ENCODE assay signal across 8 mouse cellular contexts in the genomic region with DNA sequence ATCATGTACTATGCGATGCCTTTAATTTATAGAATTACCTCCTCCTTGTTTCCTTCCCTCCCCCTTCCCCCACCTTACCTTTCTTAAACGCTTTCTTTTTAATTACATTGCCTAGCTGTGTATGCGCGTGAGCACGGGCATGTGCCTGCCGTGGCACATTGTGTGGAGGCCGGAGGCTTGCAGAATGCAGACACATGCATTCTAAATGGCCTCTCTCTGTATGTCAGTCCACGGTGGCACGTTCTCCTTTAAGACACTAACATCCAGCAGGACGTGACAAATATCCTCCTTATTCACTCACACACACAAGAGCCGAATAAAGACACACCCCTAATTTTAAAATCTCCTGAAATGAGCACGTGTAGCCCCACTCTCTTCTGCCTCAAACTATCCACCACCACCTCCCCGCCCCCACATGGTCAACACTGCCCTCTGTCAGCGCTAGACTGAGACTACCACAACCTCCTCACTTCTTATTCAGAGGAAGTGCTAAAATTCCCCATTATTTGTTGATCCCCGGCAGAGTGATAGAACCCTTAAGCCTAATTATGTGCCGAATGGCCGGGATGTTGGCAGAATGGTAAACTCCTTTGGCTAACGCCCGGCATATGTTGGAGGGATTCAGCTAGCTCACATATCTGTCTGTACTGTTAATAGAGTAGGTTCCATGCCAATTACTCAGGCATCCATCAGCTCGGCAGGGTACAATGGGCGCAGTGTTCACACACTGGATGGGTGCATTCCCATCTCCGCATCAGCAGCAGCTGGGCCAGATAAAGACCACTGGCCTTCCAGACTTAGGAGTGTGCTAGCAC.
DNase-seq lines count a peak whose midpoint lies in the region; ATAC-seq lines count a peak whose summit lies in the region.

No protein-coding gene starts in this region.

- H3K4me1 ChIP-seq in forebrain, embryonic 12.5 days, result peaks cover 58% of the 10 kb centered on the region
- H3K4me1 ChIP-seq in heart, embryonic 16.5 days (ENCODE audit: control insufficient read depth, insufficient read depth, low read length), result peaks cover 41% of the 10 kb centered on the region
- H3K4me1 ChIP-seq in liver, embryonic 16.5 days (ENCODE audit: control insufficient read depth, low read depth, low read length), result peaks cover 47% of the 10 kb centered on the region

- no peaks in the 10 kb centered on the region for H3K27me3 ChIP-seq in forebrain, embryonic 12.5 days
- H3K27me3 ChIP-seq in heart, embryonic 16.5 days (ENCODE audit: control insufficient read depth, insufficient read depth, low read length), result no peaks in the 10 kb centered on the region
- no peaks in the 10 kb centered on the region for H3K27me3 ChIP-seq in liver, embryonic 16.5 days (ENCODE audit: control insufficient read depth, insufficient read depth, low read depth, low read length)

- peak; percentile 65 for DNase-seq in CD4-positive, CD25-positive, alpha-beta regulatory T cell, adult 2 months (ENCODE audit: low read depth, low spot score)
- DNase-seq in adrenal gland, adult 18-20 months (ENCODE audit: low spot score in 2 of 2), result peak; percentile 53 to 56
- DNase-seq in kidney, postnatal 10 days, result peak; percentile 84
- peak; percentile 67 for DNase-seq in neural tube, embryonic 10.5 days (ENCODE audit: extremely low spot score, low spot score)
- DNase-seq in urinary bladder, postnatal 36 days (ENCODE audit: low spot score in 2 of 2), result peak; percentile 64 to 71

- peak overlapping the region; percentile 96 for H3K27ac ChIP-seq in forebrain, embryonic 12.5 days
- peak overlapping the region; percentile 70 for H3K27ac ChIP-seq in heart, embryonic 16.5 days (ENCODE audit: low read length)
- peak overlapping the region; percentile 57 for H3K27ac ChIP-seq in liver, embryonic 16.5 days (ENCODE audit: low read length)

- H3K4me2 ChIP-seq in forebrain, embryonic 12.5 days, result peak overlapping the region; percentile 63
- H3K4me2 ChIP-seq in heart, embryonic 16.5 days (ENCODE audit: low read depth, low read length), result peak overlapping the region; percentile 91
- H3K4me2 ChIP-seq in liver, embryonic 16.5 days (ENCODE audit: low read depth, low read length), result peak overlapping the region; percentile 82

- peak; percentile 82 for ATAC-seq in forebrain, embryonic 12.5 days (ENCODE audit: low FRiP score)
- peak; percentile 51 for ATAC-seq in heart, embryonic 16.5 days (replicated peaks; ENCODE audit: extremely low read depth, insufficient read depth, low FRiP score)
- ATAC-seq in liver, embryonic 16.5 days (ENCODE audit: low read depth), result peak; percentile 33; the same call in 1 of the 2 replicates

- peak overlapping the region; percentile 34 for H3K4me3 ChIP-seq in forebrain, embryonic 12.5 days (replicated peaks)
- peak overlapping the region; percentile 58 for H3K4me3 ChIP-seq in heart, embryonic 16.5 days (ENCODE audit: low read length)
- H3K4me3 ChIP-seq in liver, embryonic 16.5 days (ENCODE audit: low read depth, low read length), result peak overlapping the region; percentile 56

- no peaks in the 10 kb centered on the region for H3K36me3 ChIP-seq in forebrain, embryonic 12.5 days (replicated peaks)
- H3K36me3 ChIP-seq in heart, embryonic 16.5 days (ENCODE audit: control insufficient read depth, insufficient read depth), result no peaks in the 10 kb centered on the region
- H3K36me3 ChIP-seq in liver, embryonic 16.5 days (ENCODE audit: control insufficient read depth, insufficient read depth), result no peaks in the 10 kb centered on the region

- peak overlapping the region; percentile 53 for H3K9ac ChIP-seq in forebrain, embryonic 12.5 days
- H3K9ac ChIP-seq in heart, embryonic 16.5 days (ENCODE audit: low read length), result peak overlapping the region; percentile 74
- H3K9ac ChIP-seq in liver, embryonic 16.5 days (ENCODE audit: low read depth, low read length), result peak overlapping the region; percentile 25; the same call in 1 of the 2 replicates

- WGBS in forebrain, embryonic 12.5 days, result 5% methylated on average over 22 of the region's 22 CpGs
- 11% methylated on average over 22 of the region's 22 CpGs for WGBS in heart, embryonic 16.5 days
- 13% methylated on average over 22 of the region's 22 CpGs for WGBS in liver, embryonic 16.5 days (ENCODE audit: insufficient replicate concordance)

- H3K9me3 ChIP-seq in forebrain, embryonic 12.5 days, result 0 out of 2 replicates have a peak, but pooled peaks cover 5% of the 10 kb centered on the region
- H3K9me3 ChIP-seq in heart, embryonic 16.5 days (replicated peaks; ENCODE audit: control insufficient read depth, low read length), result peaks cover 6% of the 10 kb centered on the region
- H3K9me3 ChIP-seq in liver, embryonic 16.5 days (replicated peaks; ENCODE audit: control insufficient read depth, low read length), result no peaks in the 10 kb centered on the region

Comparison
In these comparisons a context has a peak if more than half of its experiments do, and no peak if none do; other contexts are left out.
1. Peak in every context shown above with its lines: DNase-seq, ATAC-seq, H3K4me3 ChIP-seq and H3K27ac ChIP-seq.